Mouse (Mus musculus): ENCODE data around the gene Agpat3. TPM values are rescaled to one million over a fixed set of nuclear protein-coding genes. Genes with fewer than 3 reads are reported as not detected.

Gene Agpat3
- polyA plus RNA-seq, 1 experiment from 2014 or later: 28.7 TPM

DNA sequence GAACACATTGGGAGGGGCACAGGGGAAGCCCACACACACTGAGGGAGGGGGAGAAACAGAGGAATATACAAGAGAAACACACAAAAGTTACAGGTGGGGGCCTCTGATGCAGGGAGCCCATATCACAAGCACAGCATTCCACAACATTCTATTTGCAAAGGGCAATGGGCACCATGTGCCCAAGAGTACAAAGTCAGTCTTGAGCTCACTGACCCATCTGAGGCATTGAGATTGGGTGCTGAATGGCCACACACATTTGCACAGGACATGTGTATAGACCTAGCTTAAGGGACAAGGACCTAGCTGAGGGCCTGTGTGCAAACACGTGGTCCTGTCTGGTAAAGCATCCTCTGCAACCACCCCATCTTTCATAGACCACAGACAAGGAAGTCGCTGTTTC is 6.8 kb downstream of the Agpat3 start:
- H3K9ac ChIP-seq (ENCODE audit: low read depth, low read length): no peak overlapping the region
- no peaks in the 10 kb centered on the region for H3K36me3 ChIP-seq (ENCODE audit: control insufficient read depth, insufficient read depth, low read length)
- peaks cover 4% of the 10 kb centered on the region for H3K27me3 ChIP-seq (replicated peaks; ENCODE audit: control insufficient read depth, insufficient read depth, low read length)
- no peak for ATAC-seq (replicated peaks; ENCODE audit: low FRiP score)
- H3K4me3 ChIP-seq (ENCODE audit: low read depth, low read length): no peak overlapping the region
- no peak overlapping the region for H3K27ac ChIP-seq (ENCODE audit: low read depth, low read length)
- peaks cover 5% of the 10 kb centered on the region for H3K4me1 ChIP-seq (replicated peaks; ENCODE audit: control insufficient read depth, insufficient read depth, low read length)
- WGBS: 79% methylated on average over 2 of the region's 2 CpGs
- no peak overlapping the region for H3K4me2 ChIP-seq
- no peak for DNase-seq (ENCODE audit: low spot score)
- no peaks in the 10 kb centered on the region for H3K9me3 ChIP-seq (ENCODE audit: control insufficient read depth, low read length)

DNA sequence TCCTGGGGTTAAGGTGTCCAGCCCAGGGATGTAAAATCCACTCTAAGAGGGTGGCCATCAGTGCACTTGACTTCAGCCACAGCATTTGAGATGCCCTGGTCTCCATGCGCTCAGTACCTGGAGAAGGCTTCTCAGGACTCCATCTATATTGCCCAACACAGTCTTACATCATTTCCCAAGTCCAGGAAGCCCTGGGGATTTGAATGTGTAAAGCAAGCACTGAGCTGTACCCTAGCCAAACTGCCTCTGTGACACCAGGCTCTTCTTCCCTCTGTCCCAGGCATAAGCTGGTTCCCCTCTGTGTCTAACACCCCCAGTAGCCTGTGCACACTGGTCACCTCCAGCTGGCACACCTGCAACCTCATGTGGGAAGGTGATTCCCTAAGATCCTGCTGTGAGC is 10.2 kb downstream of the Agpat3 start:
- Histone ChIP-seq H3K27me3 (replicated peaks; ENCODE audit: control insufficient read depth, insufficient read depth, low read length) (no peaks in the 10 kb centered on the region), H3K27ac (ENCODE audit: low read depth, low read length) (no peak overlapping the region), H3K9me3 (ENCODE audit: control insufficient read depth, low read length) (no peaks in the 10 kb centered on the region), H3K36me3 (ENCODE audit: control insufficient read depth, insufficient read depth, low read length) (no peaks in the 10 kb centered on the region), H3K4me3 (ENCODE audit: low read depth, low read length) (no peak overlapping the region), H3K4me1 (replicated peaks; ENCODE audit: control insufficient read depth, insufficient read depth, low read length) (no peaks in the 10 kb centered on the region), H3K9ac (ENCODE audit: low read depth, low read length) (no peak overlapping the region), H3K4me2 (no peak overlapping the region)
- DNase-seq (ENCODE audit: low spot score) (no peak), ATAC-seq (replicated peaks; ENCODE audit: low FRiP score) (no peak)
- 88% methylated on average over 1 of the region's 1 CpGs for WGBS

DNA sequence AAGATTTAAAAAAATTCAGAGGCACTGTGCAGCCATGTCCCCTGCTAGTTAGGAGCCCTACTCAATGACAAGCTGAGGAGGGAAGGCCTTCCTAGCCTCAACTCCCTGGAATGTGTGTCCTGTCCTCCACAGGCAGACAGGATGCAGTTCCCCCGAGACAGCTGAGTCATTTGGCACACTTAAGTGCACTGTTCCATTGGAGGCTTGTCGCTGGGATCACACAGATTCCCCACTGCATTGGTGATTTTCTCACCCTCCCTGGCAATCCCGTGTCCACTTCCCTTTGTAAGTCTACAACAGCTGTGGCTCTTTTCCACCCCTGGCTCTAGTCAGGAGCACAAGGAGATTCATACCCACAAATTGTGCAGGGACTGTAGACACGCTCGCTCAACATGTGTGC is 14.1 kb downstream of the Agpat3 start:
- 59% methylated on average over 5 of the region's 5 CpGs for WGBS
- Histone ChIP-seq H3K36me3 (ENCODE audit: control insufficient read depth, insufficient read depth, low read length) (no peaks in the 10 kb centered on the region), H3K4me3 (ENCODE audit: low read depth, low read length) (no peak overlapping the region), H3K27ac (ENCODE audit: low read depth, low read length) (no peak overlapping the region), H3K9me3 (ENCODE audit: control insufficient read depth, low read length) (no peaks in the 10 kb centered on the region), H3K4me1 (replicated peaks; ENCODE audit: control insufficient read depth, insufficient read depth, low read length) (no peaks in the 10 kb centered on the region), H3K9ac (ENCODE audit: low read depth, low read length) (no peak overlapping the region), H3K27me3 (replicated peaks; ENCODE audit: control insufficient read depth, insufficient read depth, low read length) (no peaks in the 10 kb centered on the region), H3K4me2 (no peak overlapping the region)
- ATAC-seq (replicated peaks; ENCODE audit: low FRiP score) (no peak), DNase-seq (ENCODE audit: low spot score) (no peak)

DNA sequence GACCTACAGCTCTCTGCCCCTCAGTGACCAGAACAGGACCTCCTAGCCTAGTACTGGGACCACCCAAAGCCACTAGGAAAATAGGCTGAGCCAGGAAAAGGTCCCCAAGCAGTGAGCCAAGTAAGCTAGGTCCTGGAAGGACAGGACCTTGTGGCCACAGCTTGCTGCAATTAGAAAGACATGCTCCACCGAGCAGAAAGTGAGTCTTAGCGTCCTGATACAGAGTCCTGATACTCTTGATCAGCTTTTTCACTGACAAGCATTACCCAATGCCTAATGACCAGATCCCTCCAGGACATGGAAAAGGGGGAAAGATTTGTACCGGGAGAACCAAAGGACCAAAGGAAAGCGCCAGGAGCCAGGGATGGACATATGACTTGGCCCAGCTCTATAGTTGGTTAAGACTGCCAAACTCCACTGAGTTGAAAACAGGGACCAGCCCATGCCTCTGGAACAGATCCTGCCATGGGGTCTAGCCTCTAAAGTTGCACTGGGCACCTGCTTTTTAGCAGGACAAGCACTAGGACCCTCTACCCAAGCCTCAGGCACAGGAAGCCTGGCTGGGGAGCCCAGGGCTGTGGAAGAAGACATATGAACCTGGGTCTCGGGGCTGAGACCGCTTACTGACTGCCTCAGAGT is 17.2 kb downstream of the Agpat3 start:
- Histone ChIP-seq H3K4me3 (ENCODE audit: low read depth, low read length) (no peak overlapping the region), H3K4me2 (no peak overlapping the region), H3K27me3 (replicated peaks; ENCODE audit: control insufficient read depth, insufficient read depth, low read length) (no peaks in the 10 kb centered on the region), H3K27ac (ENCODE audit: low read depth, low read length) (no peak overlapping the region), H3K4me1 (replicated peaks; ENCODE audit: control insufficient read depth, insufficient read depth, low read length) (no peaks in the 10 kb centered on the region), H3K36me3 (ENCODE audit: control insufficient read depth, insufficient read depth, low read length) (no peaks in the 10 kb centered on the region), H3K9ac (ENCODE audit: low read depth, low read length) (no peak overlapping the region), H3K9me3 (ENCODE audit: control insufficient read depth, low read length) (no peaks in the 10 kb centered on the region)
- ATAC-seq (replicated peaks; ENCODE audit: low FRiP score) (no peak), DNase-seq (ENCODE audit: low spot score) (no peak)
- 81% methylated on average over 6 of the region's 6 CpGs for WGBS

DNA sequence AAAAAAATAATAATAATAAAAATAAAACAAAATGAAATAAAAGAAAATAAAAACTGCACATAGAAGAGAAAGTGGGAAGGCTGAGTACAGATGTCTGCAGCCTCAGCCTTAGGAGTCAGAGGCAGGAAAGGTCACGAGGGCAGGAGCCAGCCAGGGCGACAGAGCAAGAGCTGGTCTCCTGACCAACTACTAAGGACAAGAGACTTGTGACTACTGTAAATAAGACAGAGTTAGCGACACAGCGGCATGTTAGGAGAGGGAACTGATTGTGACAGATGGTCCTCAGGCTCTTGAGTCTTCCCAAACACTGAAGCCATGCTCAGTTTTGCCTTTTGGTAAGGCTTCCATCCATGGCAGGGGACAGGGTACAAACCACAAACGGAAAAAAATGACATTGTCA is 20.7 kb downstream of the Agpat3 start:
- Histone ChIP-seq H3K4me1 (replicated peaks; ENCODE audit: control insufficient read depth, insufficient read depth, low read length) (no peaks in the 10 kb centered on the region), H3K4me2 (no peak overlapping the region), H3K27ac (ENCODE audit: low read depth, low read length) (no peak overlapping the region), H3K9ac (ENCODE audit: low read depth, low read length) (no peak overlapping the region), H3K4me3 (ENCODE audit: low read depth, low read length) (no peak overlapping the region), H3K36me3 (ENCODE audit: control insufficient read depth, insufficient read depth, low read length) (no peaks in the 10 kb centered on the region), H3K27me3 (replicated peaks; ENCODE audit: control insufficient read depth, insufficient read depth, low read length) (no peaks in the 10 kb centered on the region), H3K9me3 (ENCODE audit: control insufficient read depth, low read length) (no peaks in the 10 kb centered on the region)
- 80% methylated on average over 5 of the region's 5 CpGs for WGBS
- no peak for DNase-seq (ENCODE audit: low spot score)
- no peak for ATAC-seq (replicated peaks; ENCODE audit: low FRiP score)

DNA sequence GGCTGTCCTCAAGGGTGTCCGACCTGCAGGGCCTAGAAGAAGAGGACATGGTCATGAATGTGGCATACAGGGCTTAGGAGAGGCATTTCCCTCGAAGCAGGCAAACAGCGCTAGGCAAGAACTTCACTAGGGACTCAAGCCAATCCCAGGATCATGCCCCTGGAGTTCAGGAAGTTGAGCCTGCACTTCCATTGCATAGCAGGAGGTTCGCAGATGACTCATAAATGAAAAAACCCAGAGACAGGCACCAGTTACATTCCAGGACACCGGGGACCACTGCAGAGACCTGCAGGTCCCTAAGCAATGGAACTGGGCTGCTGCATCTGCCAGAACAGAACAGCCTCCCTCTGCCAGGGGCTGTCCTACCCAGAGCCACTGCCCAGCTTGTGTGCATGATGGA is 23.0 kb downstream of the Agpat3 start:
- no peaks in the 10 kb centered on the region for H3K9me3 ChIP-seq (ENCODE audit: control insufficient read depth, low read length)
- no peaks in the 10 kb centered on the region for H3K27me3 ChIP-seq (replicated peaks; ENCODE audit: control insufficient read depth, insufficient read depth, low read length)
- H3K4me1 ChIP-seq (replicated peaks; ENCODE audit: control insufficient read depth, insufficient read depth, low read length): peaks cover 9% of the 10 kb centered on the region
- H3K27ac ChIP-seq (ENCODE audit: low read depth, low read length): no peak overlapping the region
- 80% methylated on average over 5 of the region's 5 CpGs for WGBS
- H3K4me3 ChIP-seq (ENCODE audit: low read depth, low read length): no peak overlapping the region
- H3K4me2 ChIP-seq: no peak overlapping the region
- H3K36me3 ChIP-seq (ENCODE audit: control insufficient read depth, insufficient read depth, low read length): no peaks in the 10 kb centered on the region
- no peak overlapping the region for H3K9ac ChIP-seq (ENCODE audit: low read depth, low read length)
- no peak for DNase-seq (ENCODE audit: low spot score)
- no peak for ATAC-seq (replicated peaks; ENCODE audit: low FRiP score)

DNA sequence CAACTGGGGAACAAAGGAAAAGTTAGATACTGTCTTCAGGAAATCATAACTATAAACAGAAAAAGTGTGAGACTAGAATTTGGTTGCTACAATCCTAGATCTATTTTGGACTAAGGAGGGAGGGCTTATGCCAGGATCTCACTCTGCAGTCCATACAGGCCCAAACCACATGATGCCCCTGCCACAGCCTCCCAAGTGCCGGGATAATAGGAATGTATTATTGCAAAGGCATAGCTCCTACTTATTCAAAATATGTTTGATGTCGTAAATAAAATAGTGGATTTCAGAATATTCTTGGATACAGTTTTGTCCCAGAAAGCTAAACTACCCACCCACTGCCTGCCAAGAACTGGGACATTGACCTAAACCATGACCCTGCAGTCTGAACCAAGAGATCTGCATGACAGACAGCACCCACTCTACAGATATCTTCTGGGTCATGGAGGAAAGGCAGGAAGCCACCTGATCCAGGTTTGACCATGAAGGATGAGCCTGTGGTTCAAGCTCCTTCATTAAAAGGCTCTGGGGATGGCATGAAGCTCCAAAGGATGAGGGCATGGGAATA is 24.2 kb downstream of the Agpat3 start:
- no peaks in the 10 kb centered on the region for H3K36me3 ChIP-seq (ENCODE audit: control insufficient read depth, insufficient read depth, low read length)
- WGBS: 87% methylated on average over 2 of the region's 2 CpGs

DNA sequence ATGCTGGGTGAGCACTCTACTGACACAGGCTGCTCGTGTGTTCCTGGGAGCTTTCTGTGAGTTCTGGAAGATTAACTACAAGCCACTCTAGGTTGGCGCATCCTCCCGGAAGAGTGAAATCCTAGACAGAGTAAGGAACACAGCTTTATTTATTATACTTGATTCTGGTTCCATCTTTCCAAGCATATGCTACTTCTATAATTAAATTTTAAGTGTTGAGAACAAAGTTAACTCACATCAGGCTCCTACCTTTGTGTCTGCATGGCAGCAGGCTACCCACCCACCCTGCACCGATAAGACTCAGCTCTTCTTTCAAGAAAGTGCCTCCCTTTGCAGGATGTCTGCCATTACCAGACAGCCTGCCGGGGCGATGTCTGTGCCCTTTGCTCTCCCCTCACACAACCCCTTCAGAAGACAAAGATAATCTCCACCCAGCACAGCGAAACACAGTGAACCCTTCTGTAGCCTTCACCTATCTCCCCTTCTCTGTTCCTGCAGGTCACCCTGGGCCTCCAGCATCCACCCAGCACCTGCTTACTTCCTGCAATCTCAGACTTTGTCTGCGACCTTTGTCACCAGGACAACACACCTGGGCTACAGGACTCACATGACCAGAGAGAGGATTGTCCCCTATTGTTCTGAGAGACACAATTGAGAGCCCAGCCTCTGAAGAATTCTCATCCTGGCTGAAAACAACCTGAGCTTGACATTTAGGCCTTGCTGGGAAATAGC is 26.2 kb downstream of the Agpat3 start:
- Histone ChIP-seq H3K27me3 (replicated peaks; ENCODE audit: control insufficient read depth, insufficient read depth, low read length) (no peaks in the 10 kb centered on the region), H3K4me1 (replicated peaks; ENCODE audit: control insufficient read depth, insufficient read depth, low read length) (peaks cover 17% of the 10 kb centered on the region), H3K27ac (ENCODE audit: low read depth, low read length) (no peak overlapping the region), H3K4me3 (ENCODE audit: low read depth, low read length) (no peak overlapping the region), H3K36me3 (ENCODE audit: control insufficient read depth, insufficient read depth, low read length) (no peaks in the 10 kb centered on the region), H3K4me2 (no peak overlapping the region), H3K9me3 (ENCODE audit: control insufficient read depth, low read length) (no peaks in the 10 kb centered on the region), H3K9ac (ENCODE audit: low read depth, low read length) (no peak overlapping the region)
- no peak for ATAC-seq (replicated peaks; ENCODE audit: low FRiP score)
- WGBS: 68% methylated on average over 8 of the region's 8 CpGs
- no peak for DNase-seq (ENCODE audit: low spot score)

More for the DNA sequence above, 24.2 kb downstream of the Agpat3 start:
- no peaks in the 10 kb centered on the region for H3K27me3 ChIP-seq (replicated peaks; ENCODE audit: control insufficient read depth, insufficient read depth, low read length)
- DNase-seq (ENCODE audit: low spot score) (no peak), ATAC-seq (replicated peaks; ENCODE audit: low FRiP score) (no peak)
- H3K27ac ChIP-seq (ENCODE audit: low read depth, low read length): no peak overlapping the region
- no peak overlapping the region for H3K4me2 ChIP-seq
- no peak overlapping the region for H3K4me3 ChIP-seq (ENCODE audit: low read depth, low read length)
- no peak overlapping the region for H3K9ac ChIP-seq (ENCODE audit: low read depth, low read length)
- H3K4me1 ChIP-seq (replicated peaks; ENCODE audit: control insufficient read depth, insufficient read depth, low read length): peaks cover 17% of the 10 kb centered on the region
- H3K9me3 ChIP-seq (ENCODE audit: control insufficient read depth, low read length): no peaks in the 10 kb centered on the region

Data from liver, embryonic 11.5 days (tissue).